Mouse (Mus musculus) kidney, adult 9 months (tissue): ENCODE results near the gene Tmem50b.

ENCODE experiments used
- DNase-seq: peaks from one replicate; pipeline ENCODE4 v3.0.0; 2022

Tmem50b gene

DNA sequence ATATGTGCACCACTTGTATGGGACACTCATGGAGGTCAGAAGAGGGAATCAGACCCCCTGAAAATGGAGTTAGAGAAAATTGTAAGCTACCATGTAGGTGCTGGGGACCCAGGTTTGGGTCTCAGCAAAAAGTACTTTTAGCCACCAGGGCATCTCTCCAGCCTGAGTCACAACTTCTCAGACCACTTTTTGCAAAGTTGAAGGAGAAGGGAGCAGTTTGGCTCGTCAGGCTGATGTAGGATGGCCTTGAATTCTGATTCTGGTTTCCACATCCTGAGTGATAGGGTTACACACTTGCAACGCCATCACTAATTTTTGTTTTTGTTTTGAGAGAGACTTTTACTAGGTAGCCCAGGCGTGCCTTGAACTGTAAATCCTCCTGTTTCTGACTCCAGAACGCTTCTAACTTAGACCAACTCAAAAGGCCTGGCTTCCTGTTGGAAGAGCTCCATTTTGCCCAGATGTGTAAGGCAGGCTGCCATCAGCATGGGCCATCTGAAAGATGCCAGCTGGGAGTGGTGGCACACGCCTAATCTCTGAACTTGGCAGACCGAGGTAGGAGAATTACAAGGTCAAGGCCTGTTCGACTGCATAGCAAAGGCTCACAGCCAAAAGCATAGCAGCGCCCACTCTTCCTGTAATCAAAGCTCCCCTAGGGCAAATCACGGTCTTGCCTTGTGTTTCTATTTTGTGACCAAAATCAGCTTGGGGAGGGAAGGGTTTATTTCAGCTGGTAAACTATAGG lies 12.1 kb upstream of the Tmem50b start:
- DNase-seq: peak; percentile 58

DNA sequence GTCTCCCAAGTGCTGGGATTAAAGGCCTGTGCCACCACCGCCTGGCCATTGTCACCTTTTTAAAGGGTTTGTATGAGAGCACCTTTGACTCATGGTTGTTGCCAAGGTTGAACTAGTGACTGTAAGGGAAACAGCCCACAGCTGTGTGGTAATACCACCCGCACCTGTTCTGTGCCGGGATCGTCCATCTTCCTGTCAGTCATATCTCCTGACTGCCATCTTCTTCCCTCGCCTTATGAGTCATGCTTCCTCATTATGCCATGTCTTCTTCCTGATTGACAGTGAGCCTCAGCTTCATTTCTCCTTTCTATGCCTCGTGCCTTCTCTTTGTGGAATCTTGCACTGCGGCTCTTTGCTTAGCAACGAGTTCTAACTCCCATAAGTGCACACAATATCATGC lies 9.4 kb upstream of the Tmem50b start:
- no peak for DNase-seq

DNA sequence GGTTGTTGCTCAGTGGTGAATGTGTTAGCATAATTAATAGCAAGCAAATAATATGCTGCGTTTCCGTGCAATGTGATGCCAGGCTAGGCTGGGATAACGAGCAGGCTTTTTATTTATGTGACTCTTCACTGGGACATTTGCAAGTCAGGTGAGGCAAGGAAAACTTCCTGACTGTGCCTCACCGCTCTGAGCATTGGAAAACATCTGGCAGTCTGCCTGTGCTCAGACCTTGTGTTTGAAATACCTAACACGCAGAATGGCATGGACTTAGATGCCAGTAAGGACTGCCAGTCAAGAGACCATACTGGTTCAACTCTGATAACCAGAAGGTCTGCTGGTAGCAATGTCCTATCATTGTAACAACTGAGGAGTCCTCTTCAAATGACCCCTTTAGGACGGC lies 7.6 kb upstream of the Tmem50b start:
- peak; percentile 49 for DNase-seq

DNA sequence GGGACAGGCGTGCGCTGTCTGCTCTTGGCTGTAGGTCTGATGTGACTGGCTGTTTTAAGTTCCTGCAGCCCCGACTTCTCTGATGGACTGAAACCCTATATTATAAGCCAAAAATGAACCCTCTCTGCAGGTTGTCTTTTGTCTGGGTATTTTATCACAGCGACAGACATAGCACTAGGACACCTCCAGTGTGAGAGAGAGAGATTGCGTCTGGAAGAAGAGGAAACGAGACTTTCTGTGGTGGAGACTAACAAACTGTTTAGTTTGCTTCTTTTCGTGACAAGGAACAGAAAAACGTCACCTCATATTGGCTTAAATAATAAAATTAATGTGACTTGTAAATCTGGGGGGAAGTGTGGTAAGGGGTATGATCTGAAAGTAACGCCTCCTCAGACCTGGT lies 4.1 kb upstream of the Tmem50b start:
- no peak for DNase-seq

DNA sequence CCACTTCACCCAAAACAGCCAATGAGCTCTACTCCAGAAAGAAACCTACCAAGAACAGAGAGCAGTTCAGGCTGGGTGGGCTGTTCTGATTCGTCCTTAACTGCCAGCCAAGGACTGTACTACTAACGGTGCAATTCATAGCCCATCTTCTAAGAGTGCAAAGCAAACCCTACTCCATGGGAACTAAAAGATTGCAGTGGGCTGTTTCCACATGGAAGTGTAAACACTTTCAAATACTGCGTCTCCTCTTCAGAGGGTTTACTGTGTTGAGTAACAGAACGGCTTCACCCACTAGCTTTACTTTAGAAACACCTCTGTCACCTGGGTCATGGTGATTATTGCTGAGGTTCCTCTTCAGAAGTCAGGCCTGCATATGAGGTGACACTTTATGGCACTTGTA lies 3.5 kb upstream of the Tmem50b start:
- no peak for DNase-seq

DNA sequence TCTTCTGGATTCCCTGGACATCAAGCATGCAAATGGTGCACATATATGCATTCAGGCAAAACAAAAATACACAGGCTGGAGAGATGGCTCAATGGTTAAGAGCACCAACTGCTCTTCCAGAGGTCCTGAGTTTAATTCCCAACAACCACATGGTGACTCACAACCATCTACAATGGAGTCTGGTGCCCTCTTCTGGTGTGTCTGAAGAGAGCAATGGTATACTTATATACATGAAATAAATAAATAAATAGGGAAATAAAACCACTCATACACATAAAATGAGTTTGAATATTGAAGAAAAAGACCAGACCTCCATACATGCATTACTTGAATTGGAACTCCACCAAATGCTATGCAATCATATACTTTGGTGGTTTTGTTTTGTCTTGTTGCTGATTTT lies 1.6 kb upstream of the Tmem50b start:
- no peak for DNase-seq

DNA sequence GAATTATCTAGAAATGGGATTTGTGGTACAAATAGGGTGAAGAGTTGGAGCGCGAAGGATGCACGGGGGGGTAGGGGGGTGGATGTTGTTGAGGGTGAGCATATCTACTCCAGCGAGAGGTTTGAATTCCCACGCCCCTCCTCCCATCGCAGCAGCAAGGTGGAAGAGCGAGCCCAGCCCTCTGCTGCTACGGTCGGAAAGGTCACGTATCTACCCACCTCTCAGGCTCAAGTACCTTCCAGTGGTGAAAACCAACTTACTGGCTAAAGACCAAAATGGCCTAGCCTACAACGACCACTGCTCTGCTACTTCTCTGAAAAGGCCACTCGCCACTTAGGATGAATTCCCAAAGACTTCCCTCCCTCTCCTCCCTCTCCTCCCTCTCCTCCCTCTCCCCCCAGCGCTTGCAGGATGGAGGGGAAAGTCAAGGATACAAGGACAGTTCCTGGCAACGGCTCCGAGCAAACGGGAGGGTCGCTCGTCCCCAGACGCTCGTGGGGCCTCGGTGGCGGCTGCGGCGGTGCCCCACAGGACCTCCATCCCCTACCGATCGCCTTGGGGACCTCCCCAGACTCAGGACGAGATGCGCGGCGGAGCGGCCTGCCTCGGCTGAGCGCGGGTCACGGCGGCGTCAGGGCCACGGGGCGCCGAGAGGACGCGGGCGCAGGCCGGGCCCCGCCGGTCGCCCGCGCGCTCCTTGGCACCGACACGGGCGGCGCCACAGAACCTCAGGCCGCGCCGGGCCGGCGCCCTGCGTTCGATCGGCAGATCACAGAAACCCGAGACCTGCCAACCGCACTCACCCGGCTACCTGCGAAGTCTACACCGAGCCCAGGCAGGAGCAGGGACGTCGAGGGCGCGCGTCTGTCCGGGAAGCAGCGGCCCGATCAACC lies 575 bp downstream of the Tmem50b start:
- DNase-seq: no peak

DNA sequence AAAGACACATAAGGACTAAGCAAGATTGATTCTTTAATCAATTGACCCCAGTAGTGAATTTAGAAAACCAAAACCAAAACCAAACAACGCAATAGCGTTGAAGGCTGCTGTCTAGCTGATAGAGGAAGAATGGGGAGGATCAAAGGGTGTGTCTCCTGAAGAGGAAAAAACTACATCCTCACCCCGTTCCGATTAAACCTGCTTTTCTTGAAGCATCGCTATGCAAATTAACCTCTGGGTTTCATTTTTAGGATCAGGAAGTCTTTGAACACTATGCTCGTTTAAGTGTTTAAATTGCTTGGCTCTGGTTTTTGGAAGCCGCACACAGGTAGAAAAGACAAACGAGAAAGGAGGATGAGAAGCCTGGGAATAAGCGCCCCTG lies 1.2 kb downstream of the Tmem50b start:
- DNase-seq: no peak

DNA sequence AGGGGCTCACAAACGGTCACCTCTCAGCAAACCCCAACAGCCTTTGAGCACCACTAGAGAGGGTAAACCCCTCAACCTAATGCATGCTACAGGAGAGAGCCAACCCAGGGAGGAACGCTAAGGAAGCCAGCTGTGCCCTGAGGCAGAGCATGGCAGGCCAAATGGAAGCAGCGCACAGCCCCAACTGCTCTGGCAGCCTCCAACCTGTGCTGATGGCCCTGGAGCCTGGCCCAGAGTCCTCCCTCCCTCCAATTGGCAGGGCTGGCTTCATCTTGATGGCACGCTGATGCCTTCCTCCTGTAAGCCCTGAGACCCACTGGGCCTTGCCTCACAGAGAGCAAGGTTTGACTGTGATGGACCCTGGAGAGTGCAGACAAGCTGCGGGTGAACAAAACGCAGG lies 2.5 kb downstream of the Tmem50b start:
- DNase-seq: peak; percentile 39

DNA sequence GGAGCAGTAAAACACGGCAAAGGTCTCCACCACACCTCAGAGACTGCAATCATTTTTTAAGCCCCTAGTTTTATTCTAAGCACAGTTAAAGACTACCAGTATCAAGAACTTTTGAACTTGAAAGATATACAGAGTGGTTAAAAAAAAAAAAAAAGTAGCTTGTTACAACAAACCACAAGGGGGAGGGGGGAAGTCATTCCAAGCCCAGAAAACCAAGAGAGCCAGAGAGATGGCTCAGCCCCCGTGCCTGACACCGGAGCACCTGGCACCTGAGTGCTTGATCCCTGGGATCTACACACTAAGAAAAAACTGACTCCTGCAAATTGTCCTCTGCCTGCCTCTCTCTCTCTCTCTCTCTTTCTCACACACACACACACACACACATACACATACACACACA lies 4.3 kb downstream of the Tmem50b start:
- DNase-seq: no peak

DNA sequence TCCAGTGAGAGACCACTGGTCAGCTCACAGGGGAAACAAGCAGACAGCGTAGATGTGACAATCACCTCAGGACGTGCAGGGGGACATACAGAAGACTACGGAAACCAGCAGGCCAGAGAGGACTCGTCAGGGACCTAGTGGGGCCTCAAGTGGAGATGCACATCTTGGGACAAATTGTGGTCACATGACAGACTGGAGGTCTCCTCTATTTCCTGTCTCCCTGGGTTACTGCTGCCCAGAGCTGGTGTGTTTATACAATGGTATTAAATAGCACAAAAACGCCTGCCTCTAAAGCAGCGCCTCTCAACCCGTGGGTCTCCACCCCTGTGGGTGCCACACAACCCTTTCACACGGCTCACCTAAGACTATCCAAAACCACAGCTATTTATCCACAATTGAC lies 5.4 kb downstream of the Tmem50b start:
- DNase-seq: no peak

DNA sequence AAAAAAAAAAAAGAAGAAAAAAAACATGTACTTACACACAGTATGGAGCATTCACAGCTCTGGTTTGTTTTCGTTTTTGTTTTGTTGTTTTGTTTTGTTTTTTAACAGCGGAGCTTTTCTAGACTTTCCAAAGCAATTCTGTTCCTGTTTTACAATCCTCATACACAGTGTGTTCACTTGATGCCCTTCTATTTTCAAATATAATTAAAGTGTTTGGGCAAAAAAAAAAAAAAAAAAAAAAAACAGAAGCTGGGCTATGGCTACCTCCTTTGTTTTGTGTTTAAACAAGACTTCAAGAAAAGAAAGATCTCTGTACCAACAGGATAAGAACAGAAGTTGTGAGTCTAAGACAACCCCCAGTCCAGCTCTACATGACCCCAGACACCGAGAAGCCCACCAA lies 8.9 kb downstream of the Tmem50b start:
- no peak for DNase-seq

DNA sequence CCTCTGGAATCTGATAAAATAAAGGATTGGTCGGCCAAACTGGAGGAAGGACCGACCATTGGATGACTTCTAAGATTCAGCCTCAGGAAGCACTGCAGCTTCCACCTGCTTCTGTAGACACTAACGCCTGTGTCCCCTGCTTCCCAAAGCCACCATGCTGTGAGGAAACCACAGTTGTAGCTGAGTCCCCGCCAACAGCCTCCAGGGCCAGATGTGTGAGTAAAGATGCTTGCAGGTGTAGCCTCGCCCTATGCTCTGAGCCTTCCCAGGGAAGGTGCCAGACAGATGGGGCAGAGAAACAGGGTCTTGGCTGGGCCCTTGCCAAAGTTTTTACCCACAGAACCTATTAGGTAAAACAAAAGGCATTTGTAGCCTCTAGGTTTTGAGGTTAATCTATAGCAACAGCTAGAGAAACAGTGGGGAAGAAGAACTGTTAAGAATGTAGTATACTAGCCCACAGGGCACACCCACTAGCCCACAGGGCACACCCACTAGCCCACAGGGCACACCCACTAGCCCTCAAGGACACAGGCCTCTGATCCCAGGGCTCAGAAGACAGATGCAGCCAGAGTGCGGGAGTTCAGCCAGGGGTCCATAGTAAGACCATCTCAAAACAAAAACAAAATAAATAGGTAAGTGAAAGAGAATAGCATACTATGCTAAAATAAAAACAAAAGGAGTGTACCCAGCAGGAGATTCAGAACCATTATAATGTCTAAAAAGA lies 9.7 kb downstream of the Tmem50b start:
- no peak for DNase-seq

DNA sequence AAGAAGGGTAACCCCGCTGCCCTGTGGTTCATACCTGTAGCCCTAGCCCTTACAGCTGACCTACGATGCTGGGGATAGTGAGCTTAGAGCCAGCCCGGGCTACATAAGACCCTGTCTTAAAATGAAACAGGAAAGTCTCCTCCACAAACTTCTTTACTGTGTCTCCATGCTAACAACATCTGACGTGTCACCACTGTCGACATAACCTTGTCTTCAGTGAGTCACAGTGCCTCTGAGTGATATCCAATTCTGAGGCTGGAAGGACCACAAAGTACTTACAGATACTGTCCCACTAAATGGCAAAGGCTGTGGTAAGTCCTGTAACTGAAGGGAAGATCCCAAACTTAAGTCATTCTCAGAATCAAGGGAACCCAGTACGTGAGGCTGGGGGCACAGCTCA lies 11.4 kb downstream of the Tmem50b start:
- DNase-seq: no peak

DNA sequence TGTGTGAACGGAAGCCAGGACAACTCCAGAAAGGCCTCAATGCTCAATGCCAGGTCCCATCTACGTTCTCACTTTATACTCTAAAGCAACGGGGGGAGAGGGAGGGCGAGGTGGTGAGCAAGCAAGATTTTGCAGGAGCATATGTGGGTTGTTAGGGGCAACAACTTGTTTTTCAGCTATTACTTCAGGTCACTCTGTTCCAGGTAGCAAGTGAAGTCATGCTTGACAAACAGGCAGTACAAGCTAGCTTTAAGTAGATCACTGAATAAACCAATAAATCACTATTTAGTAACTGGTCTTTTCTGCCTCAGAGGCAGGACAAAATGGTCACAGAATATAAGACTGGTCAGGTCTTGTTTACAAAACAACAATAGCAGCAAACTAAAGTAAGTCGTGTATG lies 12.0 kb downstream of the Tmem50b start:
- peak; percentile 38 for DNase-seq

DNA sequence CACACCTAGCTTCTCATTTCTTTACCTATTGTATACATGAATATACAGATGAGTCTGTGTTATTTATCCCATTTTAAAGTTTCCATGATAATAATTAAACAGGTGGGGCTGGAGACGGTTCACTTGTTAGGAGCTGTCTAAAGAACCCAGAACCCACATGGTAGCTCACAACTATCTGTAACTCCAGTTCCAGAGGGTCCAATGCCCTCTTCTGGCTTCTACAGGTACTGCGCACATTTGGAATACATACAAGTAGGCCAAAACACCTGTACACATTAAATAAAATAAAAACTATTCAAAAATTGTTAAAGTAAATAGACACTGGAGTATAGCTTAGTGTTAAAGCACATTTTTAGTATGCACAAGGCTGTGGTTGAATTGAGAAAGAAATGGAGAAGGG lies 15.3 kb downstream of the Tmem50b start:
- peak; percentile 67 for DNase-seq

DNA sequence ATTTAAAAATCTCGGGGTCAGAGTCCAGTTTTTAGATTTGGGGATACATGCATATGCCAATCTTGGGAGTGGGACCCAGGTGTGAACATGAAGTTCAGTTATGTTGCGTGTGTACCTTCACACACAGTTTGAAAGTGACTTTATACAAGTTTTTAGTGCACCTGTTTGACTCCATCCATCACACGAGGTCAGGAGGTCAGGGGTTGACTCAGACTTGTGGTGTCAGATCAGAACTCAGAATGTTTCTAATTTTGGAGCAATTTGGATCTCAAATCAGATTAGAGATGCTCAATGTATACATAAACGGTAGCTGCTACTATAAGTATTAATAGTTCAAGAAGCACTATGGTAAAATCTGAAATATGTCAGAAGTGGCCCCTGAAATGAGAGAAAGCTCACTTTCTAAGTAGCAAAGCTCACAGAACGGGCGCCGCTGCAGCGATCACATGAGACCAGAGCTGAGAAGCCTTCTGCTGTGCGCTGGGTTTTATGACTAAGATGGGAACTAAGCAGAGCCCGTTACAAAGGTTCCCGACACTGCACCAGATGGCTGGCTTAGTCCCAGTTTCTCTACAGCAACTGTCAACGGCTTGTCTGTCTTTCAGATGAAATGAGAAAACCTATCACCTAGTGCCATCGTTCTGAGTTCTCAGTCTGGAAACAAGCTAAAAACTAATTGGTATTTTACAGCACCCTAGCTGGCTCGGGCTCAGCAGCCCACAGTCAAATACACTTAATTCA lies 18.4 kb downstream of the Tmem50b start:
- no peak for DNase-seq

DNA sequence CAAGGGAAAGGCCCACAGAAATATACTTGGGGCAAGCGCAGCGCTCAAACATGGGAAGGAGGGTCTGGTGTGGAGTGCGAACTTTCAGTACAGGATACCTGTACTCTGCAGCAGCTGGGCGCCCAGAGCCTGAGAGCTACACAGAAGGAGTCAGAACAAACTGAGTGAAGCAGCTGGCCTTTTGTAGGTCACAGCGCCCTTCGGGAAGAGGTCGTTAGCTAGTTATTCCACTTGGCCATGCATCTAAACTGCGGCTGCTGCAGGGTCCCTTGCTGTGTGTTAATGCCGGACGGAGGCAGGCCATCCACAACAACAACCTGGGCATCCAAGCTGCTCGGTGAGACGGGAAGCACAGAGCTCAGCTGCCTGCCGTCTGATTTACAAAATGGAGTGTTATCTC lies 22.4 kb downstream of the Tmem50b start:
- DNase-seq: peak; percentile 33

DNA sequence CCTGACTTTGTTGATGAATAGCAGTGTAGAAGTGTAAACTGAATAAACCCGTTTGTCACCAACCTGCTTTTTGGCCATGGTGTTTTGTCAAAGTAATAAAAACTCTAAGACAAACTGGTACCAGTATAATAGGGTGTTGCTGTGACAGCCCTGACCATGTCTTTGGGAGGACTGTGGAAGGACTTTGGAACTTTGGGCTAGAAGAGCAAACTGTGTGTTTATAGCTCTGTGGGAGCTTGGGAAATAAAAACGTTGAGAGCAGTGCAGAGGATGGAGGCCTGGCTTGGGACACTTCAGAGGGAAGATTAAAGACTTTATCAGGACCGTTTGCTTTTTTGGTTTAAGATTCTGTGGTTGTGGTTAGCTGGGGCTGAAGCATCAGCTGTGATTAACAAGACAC lies 26.5 kb downstream of the Tmem50b start:
- no peak for DNase-seq

DNA sequence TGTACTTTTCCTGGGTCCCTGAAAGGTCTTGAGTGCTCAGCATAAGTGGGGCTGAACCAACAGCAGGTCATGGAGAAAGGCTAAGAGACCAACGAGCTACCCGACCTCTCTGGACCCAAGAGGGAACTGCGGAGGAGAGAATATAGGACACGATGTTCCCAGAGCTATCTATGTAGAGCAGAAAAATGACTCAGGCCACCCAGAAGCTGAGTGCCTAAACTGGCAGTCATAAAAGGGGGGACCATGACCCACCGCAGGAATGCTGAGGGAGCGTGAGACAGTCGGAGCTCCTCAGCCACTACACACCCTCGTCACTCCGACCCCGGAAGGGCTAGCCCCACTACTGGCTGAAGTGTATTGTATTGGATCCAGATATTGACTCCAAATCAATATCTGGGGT lies 28.6 kb downstream of the Tmem50b start:
- DNase-seq: no peak

DNA sequence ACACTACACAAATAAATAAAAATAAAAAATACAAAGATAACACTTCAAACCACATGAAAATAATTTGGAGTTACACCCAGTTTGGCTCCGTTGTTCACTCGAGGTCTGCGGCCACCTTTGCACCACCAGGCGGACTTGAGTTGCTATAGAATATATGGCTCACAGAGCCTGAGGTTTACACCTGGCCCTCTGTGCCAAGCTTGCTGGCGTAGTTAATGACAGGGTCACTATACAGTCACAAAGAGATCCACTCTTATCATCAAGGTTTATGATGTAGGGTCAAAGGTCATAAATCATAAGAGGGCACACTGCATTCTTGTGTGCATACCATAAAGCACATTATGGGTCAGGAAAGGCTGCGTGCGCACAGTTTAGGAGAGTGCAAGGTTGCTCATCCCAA lies 31.6 kb downstream of the Tmem50b start:
- DNase-seq: no peak

DNA sequence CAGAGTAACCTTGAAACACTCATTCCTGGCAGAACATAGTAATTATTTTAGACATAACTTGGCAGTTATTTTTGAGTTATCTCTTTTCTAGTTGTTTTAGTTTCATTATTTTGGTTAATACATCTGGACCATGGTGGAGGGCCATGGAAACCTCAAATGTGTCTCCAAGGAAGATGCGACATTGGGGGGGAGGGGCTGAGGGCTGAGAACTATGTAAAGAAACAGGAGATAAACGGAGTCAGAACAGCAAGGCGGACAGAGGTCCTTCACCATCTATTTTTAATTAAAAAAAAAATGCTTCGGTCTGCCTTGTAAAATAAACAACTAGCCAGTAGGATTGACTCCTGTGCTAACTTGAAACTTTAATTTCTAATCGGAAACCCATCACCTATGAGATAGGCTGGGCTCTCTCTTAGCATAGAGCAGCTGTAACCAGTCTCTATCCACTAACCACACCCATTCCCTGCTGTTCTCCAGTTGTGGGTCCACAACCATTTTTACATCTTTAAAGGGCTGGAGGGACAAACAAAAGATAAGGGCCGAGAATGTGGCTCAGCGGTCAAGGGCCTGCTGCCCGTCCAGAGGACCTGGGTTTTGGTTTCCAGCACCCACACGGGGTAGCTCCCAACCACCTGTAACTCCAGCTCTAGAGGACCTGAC lies 32.2 kb downstream of the Tmem50b start:
- DNase-seq: no peak
